Mouse (Mus musculus) T-cell, adult 2 months (primary cell): ENCODE data around the gene Gabpb2.

Experiments used
- DNase-seq: peaks from one replicate; pipeline ENCODE4 v3.0.0; 2022; ENCODE audit warnings: low spot score

The Gabpb2 gene

DNA sequence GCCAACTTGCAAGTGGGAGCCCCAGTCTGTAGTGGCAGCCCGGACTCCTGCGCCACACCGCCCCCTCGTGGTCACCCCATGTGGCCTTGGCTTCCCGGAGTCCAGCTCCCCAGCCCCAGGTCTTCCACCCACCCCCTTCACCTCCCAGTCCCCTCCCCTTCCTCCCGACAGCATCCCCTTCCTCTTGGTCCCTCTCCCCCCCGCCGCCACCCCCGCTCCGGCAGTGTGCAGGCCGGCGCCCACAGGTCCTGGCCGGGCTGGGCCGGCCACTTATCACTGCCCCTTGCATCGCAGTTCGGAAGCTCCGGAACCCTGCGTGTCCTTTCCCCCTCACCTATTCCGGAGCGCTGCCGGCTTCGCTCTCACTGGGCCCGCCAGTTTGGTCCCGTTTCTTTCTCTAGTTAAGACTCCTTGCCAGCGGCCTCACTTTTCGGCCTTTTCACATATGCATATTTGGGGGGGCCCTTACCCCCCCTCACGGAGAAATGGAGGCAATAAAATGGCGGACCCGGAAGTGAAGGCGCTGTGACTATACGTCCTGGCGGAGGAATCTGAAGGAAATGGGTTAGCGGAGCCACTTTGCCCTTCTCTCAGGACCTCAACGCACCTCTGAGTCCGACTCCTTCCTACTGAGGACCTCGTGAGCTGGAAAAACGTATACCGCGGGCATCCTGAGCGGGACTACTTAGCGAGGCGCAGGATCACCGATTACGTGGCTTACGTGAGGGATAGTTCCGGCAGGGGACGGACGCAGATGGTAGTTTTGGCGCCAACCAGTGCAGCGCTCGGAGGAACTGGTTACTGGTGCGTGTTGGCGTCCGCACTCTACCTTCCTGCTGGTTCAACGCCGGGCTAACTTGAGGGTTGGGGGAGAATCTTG is at the start of gene Gabpb2:
TSS of gene Gabpb2 (minus strand) at position 662 of the 880 bp plus-strand sequence.
- DNase-seq: peak; percentile 88

DNA sequence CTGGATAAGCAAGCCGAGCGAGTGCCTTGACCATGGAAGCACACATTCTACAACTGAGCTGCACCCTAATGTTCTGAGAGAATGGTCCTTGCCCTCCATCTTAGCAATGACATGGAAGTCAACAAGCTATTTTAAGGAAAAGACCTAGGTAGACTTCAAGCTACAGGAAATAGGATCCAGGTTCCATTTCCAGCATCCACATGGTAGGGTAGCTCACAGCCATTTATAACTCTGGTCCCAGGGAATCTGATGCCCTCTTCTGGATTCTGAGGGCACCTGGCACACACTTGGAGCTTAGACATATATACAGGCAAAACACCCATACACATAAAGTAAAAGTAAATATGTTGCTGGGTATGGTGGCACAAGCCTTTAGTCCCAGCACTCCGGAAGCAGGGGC is 48.3 kb upstream of the Gabpb2 start:
- DNase-seq: no peak

DNA sequence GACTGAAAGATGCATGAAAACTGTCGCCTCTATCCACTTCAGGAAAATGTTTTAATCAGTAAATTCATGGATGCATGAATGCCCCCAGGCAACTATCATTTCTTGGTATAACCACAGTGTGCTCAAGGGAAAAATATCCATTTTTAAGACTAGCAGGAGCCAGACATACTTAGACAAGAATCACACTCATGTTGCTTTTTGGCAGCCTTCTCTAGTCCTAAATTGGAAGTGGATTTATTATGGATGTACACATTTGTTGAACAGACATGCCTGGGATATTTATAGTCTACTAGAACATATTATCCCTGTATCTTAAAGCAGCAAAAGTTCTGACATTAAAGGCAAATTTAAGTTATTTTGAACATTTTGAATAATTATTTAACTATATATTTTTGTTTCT is 47.0 kb upstream of the Gabpb2 start:
- DNase-seq: no peak

DNA sequence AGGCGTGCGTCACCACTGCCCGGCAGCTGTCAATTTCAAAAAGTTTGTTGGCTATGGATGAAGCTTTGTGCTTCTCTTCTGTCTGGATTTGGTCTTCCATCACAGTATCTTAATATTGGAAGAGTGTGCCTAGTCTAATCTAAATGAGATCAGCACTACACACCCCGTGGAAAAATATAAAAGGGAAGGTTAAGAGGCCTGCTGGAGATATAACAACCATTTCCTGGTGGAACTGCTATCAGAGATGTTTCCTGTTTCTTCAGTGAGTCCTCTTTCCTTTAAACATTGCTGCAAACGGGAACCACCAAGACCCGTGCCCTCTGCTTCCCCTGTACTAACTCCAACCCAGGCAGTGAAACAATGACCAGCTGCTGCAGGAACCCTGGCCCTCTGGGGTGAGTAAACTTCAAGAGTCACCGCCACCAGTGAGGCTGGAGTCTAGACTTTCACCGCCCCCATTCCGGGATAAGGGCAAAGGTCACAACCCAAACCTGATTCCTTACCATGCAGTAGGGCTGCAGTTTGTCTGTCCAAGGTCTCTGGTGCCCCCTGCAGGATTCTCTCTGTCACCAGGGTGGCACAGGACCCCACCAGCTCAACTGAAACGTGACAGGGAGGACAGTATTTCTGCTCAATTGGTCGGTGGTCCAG is 45.5 kb upstream of the Gabpb2 start:
- peak; percentile 73 for DNase-seq

DNA sequence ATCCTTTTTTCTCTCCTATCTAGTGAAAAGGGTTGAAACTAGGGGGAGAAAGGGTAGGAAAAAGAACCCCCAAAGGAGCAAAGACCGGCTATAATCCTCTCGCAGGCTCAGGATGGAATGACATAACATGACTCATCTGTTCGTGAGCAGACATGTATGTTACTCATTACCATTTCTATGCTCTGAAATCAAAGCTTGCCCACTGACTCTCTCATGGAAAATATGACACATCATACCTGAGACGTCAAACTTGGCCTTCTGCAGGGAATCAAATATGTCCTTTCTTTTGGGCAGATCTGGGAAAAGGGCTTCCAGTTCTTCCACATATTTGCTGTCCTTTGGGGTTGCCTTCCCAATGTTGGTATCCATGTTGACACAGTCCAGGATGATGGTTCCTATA is 44.3 kb upstream of the Gabpb2 start:
- DNase-seq: no peak

DNA sequence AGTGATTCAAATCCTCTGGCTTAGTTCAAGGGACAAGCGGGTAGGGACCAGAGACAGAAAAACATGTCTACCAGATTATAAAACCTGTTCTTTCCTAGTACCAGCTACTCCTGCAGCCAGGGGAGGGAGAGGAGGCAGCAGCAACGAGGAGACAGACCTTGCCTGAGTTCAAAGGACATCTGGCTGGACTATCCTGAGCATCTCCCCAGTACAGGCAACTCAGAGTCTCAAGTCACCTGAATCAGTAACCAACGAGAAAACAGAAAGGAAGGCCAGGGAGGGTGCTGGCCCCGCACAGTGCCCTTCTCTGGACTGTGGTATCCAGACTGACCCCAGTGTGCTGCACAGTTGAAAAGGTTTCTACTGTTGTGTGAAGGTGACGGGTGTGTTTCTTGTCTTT is 39.2 kb upstream of the Gabpb2 start:
- DNase-seq: no peak

DNA sequence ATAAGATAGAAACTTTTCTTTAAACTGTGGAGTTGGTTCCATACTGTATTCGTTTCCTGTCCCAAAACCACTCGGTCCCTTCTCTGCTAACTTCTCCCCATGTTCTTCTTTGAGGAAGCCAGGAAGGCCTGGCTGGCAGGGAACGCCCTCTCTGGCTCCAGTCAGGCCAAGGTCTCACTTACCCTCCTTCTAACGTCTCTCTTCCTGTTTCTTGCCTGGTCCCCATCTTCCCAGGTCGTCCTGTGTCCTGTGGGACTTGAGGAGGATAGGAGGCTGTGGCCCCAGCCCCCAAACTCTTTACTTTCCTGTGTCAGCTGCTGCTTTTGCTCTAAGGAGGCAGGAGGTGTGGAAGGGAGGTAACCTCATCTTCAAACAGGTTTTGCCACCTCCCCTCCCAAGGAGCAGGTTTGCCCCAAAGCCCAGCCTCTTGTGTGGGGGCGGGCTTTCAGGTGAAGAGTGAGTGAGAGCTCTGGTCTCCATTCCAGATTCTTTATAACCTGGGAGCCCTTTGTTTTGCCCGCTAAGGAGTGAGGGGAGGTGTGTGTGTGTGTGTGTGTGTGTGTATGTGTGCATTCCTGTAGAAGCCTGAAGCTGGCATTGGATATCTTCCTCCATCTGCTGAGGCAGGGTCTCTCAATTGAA is 33.2 kb upstream of the Gabpb2 start, which contains the start of gene Bnipl:
TSS of gene Bnipl (minus strand) at position 411 of the 642 bp plus-strand sequence.
- DNase-seq: peak; percentile 15

DNA sequence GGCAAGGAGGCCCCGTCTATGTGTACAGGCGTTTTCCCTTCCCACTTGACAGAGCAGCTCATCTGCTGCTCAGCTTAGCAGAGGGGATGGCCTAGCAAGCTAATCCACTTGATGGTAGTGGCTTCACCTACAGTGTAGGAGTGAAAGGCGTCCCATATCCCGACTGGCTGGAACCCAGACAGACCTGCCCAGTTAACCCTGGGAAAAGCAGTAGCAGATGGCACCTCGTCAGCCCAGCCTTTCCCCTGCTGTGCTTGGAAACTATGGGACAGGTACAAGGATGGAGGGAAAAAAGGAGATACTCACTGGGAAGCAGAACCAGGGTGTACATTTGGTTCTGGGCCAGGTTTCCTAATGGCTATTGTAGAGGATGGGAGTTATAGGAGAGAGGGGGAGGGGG is 32.6 kb upstream of the Gabpb2 start:
- no peak for DNase-seq

DNA sequence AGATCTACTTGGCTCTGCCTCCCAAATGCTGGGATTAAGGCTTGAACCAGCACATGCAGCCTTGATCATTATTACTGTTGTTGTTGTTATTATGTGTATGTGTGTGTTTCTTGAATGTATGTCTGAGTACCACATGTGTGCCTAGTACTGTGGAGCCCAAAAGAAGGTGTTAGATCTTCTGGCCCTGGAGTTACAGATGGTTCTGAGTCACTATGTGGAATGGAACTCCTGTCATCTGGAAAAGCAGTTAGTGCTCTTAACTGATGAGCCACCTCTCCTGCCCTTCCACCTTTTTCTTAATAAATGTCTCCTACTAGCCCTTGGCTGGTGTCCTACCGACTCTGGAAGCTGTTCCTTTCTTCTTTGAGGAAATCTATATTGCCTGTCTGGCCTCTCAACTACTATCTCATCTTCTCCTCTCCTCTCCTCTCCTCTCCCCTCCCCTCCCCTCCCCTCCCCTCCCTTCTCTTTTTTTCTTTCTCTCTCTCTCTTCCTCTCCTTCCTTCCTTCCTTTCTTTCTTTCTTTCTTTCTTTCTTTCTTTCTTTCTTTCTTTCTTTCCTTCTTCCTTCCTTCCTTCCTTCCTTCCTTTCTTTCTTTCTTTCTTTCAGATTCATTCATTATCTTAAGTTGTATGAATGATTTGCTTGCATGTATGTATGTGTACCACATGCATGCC is 30.1 kb upstream of the Gabpb2 start:
- DNase-seq: no peak

DNA sequence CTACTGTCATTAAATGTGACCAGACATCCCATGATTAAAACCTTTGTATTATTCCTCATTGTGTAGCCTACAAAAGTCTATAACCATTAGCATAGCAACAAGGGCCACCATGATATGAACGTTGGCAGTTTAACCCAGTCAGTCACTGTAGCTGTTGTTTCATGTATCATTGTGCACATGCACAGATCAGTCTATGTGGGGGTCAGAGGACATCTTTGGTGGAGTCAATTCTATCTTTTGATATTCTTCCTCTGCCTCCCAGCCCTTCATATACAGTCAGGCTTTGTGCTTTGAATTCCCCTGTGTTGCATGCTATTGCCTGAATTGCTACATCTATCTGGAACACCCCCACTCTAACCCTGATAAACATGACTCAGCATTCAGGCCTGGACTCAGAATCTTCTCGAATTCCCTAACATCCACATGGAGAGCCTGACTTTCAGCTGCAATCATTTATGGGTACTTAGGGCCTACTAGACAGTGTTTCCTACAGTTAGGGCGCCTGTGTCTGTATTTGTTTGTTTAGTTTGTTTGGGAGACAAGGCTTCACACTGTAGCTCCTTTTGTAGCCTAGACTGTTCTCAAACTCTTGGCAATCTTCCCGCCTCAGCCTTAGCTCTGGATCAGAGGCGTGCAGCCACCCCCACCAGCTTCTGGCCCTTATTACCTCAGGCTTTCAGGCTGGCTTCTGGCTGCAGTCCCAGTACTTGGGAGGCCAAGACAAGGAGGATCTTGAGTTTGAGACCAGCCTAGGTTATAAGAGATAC is 28.9 kb upstream of the Gabpb2 start:
- no peak for DNase-seq

DNA sequence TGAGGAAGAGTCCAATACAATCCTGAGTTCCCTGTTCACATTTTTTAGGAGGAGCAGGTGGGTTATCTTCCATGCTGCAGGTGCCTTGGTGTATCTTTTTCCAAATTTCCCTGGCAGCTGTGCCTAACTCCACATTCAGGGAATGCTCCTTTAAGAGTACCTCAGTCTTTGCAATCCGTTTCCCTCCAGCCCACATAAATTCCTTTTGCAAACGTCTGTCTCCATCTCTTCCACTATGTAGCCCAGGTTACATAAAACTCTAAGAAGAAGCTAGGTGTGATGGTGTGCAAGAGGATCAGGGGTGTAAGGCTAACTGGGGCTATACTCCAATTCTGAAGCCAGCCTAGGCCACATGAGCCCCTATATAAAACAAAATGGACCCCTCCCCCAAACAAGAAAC is 25.4 kb upstream of the Gabpb2 start:
- DNase-seq: no peak

DNA sequence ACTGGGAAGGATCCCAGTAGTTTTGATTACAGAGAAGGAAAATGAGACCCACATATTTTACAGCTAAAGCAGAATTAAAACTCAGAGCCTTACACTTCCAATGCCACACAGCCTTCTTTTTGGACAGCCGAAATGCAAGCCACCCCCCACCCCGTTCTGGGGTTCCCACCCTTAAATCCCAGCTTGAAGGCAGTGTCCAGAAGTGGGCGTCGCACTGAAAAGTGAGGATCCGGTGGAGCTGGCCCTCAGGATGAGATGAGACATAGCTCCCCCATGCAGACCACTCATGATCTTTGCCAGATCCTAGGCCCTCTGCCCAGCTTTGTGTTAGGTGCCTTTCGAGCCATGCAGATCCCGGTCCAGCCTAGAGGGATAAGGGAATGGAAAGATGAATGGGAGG is 23.8 kb upstream of the Gabpb2 start, which contains the start of gene Gm128:
TSS of gene Gm128 (minus strand) at position 101 of the 400 bp plus-strand sequence.
- DNase-seq: no peak

DNA sequence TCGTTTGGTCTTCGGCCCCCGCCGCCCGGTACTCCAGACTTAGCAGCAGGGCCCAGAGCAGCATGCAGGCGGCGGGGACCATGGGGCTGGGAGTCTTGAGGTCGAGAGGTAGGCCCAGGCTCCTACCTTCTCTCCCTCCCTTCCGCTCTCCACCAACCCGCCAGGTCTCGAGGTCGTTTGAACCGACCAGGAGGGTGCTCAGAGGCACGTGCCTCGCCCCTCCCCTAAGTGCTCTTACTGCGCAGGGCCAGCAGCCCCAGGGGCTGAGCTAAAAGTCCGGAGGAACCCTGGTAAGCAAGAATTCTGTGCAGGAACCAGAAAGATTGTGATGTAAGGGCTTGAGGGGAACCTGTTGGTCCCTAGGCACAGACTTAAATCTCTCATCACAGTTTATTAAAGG is 23.2 kb upstream of the Gabpb2 start:
- DNase-seq: no peak

DNA sequence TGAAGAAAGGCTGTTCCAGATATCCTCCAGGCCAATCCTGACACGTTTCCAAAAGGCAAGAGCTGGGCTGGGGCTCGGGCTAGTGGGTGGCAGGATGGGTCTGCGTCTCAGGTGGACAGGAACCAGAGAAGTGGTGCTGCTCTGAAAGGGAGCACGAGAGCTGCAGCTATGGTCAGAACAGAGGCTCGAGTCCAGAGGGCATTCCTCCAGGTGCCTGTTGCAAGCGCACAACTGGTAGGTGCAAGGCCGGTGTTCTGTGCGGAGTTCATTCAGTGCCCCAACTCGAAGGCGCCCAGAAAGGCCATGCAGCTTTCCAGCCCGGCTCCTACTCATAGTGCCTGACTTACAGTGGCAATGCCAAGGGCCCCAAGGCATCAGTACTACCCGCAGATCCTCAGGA is 22.3 kb upstream of the Gabpb2 start:
- no peak for DNase-seq

DNA sequence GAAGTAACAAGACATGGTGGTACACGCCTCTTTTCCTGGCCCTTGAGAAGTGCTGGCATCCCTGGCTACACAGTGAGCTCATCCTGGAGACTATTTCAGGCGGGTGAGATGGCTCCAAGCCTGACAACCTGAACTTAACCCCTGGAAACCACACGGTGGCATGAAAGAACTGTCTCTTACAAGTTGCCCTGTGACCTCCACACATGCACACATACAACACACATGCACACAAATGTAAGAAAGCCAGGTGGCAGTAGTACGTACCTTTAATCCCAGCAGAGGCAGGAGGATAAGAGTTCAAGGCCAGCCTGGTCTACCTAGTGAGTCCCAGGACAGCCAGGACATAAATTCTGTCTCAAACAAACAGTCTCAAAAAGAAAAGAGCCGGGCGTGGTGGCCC is 21.3 kb upstream of the Gabpb2 start:
- DNase-seq: peak; percentile 23

DNA sequence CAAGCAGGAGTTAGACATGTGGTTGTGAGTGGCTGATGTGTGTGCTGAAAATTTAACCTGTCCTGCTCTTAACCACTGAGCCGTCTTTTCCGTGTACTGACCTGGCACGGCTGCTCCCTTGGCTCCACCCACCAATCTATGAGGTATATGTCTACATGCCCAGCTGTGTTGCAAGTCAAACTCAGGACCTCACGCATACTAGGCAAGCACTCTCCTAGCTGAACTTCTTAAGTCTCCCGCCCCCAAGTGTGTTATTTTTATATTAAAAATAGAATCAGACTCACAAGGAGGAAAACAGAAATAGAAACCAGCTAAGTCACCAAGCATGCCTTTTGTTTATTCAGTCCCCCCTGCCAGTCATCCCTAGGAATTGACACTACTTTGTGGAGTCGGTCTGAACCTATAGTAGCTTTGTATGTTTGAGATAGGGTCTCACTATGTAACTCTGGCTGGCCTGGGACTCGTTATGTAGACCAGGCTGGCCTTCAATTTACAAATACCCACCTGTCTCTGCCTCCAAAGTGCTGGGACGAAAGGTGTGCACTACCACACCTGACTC is 19.9 kb upstream of the Gabpb2 start:
- no peak for DNase-seq

DNA sequence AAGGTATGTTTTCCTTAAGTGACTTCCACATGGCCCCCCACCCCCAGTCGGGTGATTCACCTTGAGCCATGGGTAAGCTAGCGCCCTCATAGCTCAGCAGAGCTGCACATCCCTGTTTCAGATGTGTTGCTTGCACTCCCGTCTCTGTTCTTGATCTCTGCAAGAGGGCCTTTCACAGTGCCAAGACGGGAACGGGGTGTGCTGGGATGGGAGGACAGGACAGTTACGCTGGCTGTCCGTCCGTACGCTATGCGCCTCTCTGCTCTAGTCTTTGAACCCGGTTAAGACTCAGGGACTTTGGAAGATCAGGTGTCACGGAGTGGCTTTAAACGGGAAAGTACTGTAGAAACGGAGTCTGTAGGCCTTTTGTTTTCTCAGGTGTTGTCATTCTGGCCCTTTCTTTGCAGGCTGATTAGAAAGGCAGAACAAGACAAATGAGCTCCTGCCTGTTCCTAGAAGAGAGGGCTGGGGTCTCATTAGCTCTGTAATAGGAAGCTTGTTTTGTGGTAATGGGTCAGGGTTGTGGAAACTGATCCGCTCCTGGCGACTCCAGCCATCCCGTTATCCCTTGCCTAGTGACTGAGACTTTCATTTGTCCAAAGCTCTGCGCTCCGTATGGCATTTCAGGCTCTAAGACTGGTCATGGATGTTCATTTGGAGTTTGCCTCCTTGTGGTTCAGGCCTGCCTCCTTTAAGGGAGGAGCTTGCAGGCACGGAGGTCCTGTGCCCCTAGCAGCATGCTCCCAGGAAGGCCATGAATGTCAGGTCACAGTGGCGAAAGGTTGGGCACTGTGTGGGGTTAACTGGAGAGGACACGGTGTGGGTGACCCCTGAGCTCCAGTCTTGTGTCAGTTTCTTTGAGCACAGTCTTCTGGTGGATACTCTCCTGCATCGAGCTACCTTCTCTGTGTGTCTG is 17.9 kb upstream of the Gabpb2 start:
- DNase-seq: no peak

DNA sequence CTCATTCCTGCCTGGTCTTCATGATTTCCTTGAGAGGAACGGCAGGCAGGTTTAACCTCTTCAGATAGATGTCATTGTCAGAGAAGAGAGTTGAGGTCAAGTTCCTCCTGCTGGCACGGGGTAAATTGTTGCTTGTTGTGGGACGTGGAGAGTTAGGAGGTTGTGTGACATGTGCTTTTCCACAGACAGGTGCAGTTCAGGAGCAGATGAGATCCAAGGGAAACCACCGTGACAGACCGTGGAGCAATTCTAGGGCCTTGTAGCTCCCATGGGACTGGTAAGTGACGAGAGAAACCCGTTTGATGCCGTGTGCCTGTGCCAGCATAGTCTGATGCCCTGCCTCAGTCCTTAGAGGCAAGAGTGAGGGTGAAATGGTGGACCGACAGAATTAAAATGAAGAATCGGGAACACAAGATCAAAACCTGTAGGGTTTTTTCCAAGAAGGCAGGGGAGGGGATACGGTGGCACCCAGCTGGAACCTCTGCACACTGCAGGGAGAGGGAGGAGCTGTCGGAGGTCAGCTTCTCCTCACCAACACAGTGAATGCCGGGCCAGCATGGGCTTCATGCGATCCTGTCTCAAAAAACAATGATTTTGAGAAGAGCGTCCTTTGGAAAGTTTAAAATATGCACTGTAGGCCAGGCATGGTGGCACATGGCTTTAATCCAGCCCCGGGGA is 15.7 kb upstream of the Gabpb2 start:
- no peak for DNase-seq

DNA sequence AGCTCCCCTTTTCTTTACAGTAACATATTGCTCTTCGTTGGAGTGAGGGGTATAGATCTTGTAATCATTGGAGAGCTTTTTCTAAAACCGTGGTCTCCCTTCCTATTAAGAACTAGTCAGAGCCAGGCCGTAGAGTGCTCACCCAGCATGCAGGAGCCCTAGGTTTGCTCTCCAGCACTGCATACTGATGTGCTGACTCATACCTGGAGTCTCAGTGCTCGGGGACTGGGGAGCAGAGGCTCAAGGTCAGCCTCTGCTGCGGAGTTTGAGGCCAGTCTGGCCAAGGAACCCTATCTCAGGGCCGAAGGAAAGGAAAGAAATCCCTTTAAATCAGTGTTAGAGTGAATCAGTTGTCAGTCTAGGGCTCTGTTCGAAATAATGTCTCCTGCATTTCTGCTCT is 15.1 kb upstream of the Gabpb2 start:
- no peak for DNase-seq
